ENCODE assay signal across 15 mouse cellular contexts in genomic region chr3:34331889-34332276, GRCm38 (mm10).
DNase-seq lines count a peak whose midpoint lies in the region; ATAC-seq and TF ChIP-seq lines count a peak whose summit lies in the region.
"Had no signal": no experiment of that assay in that cellular context is flagged by ENCODE, and none has a peak within 500 bp of the region (broad histone marks: within the 10 kb centered on the region; RNA-seq: fewer than 3 reads in every experiment).

No protein-coding gene starts in this region.

- no peak overlapping the region for H3K9ac ChIP-seq in forebrain, embryonic 11.5 days (ENCODE audit: low read length)
- H3K9ac ChIP-seq in limb, embryonic 12.5 days (replicated peaks): no peak overlapping the region
- no peak overlapping the region for H3K9ac ChIP-seq in intestine, embryonic 14.5 days (ENCODE audit: low read length)
- H3K9ac ChIP-seq in heart, embryonic 12.5 days: no peak overlapping the region
- H3K9ac ChIP-seq: embryonic facial prominence, embryonic 15.5 days had no signal

- TF ChIP-seq POLR2A in myocyte (IDR thresholded peaks at IDR 0.05; ENCODE audit: insufficient read length, low read depth): no peak

- H3K27me3 ChIP-seq in forebrain, embryonic 10.5 days (ENCODE audit: poor library complexity, severe bottlenecking): peaks cover 12% of the 10 kb centered on the region; the same call in 1 of the 2 replicates
- no peaks in the 10 kb centered on the region; the same call in 1 of the 2 replicates for H3K27me3 ChIP-seq in forebrain, embryonic 11.5 days (ENCODE audit: control insufficient read depth, insufficient read depth, low read length)
- peaks cover 81% of the 10 kb centered on the region for H3K27me3 ChIP-seq in limb, embryonic 12.5 days
- peaks cover 93% of the 10 kb centered on the region for H3K27me3 ChIP-seq in limb, embryonic 10.5 days (ENCODE audit: low read depth, poor library complexity, severe bottlenecking)
- H3K27me3 ChIP-seq in intestine, embryonic 14.5 days (replicated peaks; ENCODE audit: control insufficient read depth, insufficient read depth, low read length): no peaks in the 10 kb centered on the region
- no peaks in the 10 kb centered on the region for H3K27me3 ChIP-seq in myocyte (ENCODE audit: control insufficient read depth, insufficient read depth, insufficient read length)
- H3K27me3 ChIP-seq in heart, embryonic 12.5 days (replicated peaks): 0 out of 2 replicates have a peak, but pooled peaks cover 8% of the 10 kb centered on the region

- no peaks in the 10 kb centered on the region for H3K9me3 ChIP-seq in forebrain, embryonic 10.5 days
- H3K9me3 ChIP-seq in forebrain, embryonic 11.5 days (ENCODE audit: control insufficient read depth, low read length): no peaks in the 10 kb centered on the region
- H3K9me3 ChIP-seq in limb, embryonic 12.5 days: no peaks in the 10 kb centered on the region
- H3K9me3 ChIP-seq in limb, embryonic 10.5 days (replicated peaks): no peaks in the 10 kb centered on the region
- H3K9me3 ChIP-seq in intestine, embryonic 14.5 days (ENCODE audit: control insufficient read depth, low read length): no peaks in the 10 kb centered on the region
- no peaks in the 10 kb centered on the region for H3K9me3 ChIP-seq in heart, embryonic 12.5 days (replicated peaks)
- H3K9me3 ChIP-seq: embryonic facial prominence, embryonic 15.5 days had no signal

- no peaks in the 10 kb centered on the region for H3K79me2 ChIP-seq in myocyte (ENCODE audit: control insufficient read depth, insufficient read depth)

- WGBS in forebrain, embryonic 10.5 days: 74% methylated on average over 5 of the region's 5 CpGs
- WGBS in forebrain, embryonic 11.5 days: 62% methylated on average over 5 of the region's 5 CpGs
- WGBS in limb, embryonic 12.5 days: 8% methylated on average over 5 of the region's 5 CpGs
- 28% methylated on average over 5 of the region's 5 CpGs for WGBS in limb, embryonic 10.5 days
- WGBS in intestine, embryonic 14.5 days: 22% methylated on average over 5 of the region's 5 CpGs
- WGBS in heart, embryonic 12.5 days: 53% methylated on average over 5 of the region's 5 CpGs

- no peak overlapping the region for H3K27ac ChIP-seq in forebrain, embryonic 10.5 days
- no peak overlapping the region for H3K27ac ChIP-seq in forebrain, embryonic 11.5 days (ENCODE audit: low read depth, low read length)
- H3K27ac ChIP-seq in limb, embryonic 12.5 days: no peak overlapping the region
- H3K27ac ChIP-seq in limb, embryonic 10.5 days: no peak overlapping the region
- H3K27ac ChIP-seq in intestine, embryonic 14.5 days (ENCODE audit: low read depth): no peak overlapping the region
- no peak overlapping the region for H3K27ac ChIP-seq in heart, embryonic 12.5 days (ENCODE audit: poor library complexity, severe bottlenecking)
- H3K27ac ChIP-seq: embryonic facial prominence, embryonic 15.5 days had no signal

- H3K4me3 ChIP-seq in forebrain, embryonic 10.5 days: no peak overlapping the region
- no peak overlapping the region for H3K4me3 ChIP-seq in forebrain, embryonic 11.5 days (ENCODE audit: low read depth, low read length)
- H3K4me3 ChIP-seq in limb, embryonic 12.5 days (replicated peaks): no peak overlapping the region
- no peak overlapping the region for H3K4me3 ChIP-seq in limb, embryonic 10.5 days
- no peak overlapping the region for H3K4me3 ChIP-seq in intestine, embryonic 14.5 days (ENCODE audit: low read depth, low read length)
- H3K4me3 ChIP-seq in myocyte: no peak overlapping the region
- H3K4me3 ChIP-seq in heart, embryonic 12.5 days: no peak overlapping the region
- H3K4me3 ChIP-seq: embryonic facial prominence, embryonic 15.5 days had no signal

- H3K36me3 ChIP-seq in forebrain, embryonic 10.5 days (replicated peaks): no peaks in the 10 kb centered on the region
- no peaks in the 10 kb centered on the region for H3K36me3 ChIP-seq in forebrain, embryonic 11.5 days (ENCODE audit: control insufficient read depth, insufficient read depth, low read length)
- H3K36me3 ChIP-seq in limb, embryonic 12.5 days: no peaks in the 10 kb centered on the region
- H3K36me3 ChIP-seq in limb, embryonic 10.5 days: no peaks in the 10 kb centered on the region
- no peaks in the 10 kb centered on the region for H3K36me3 ChIP-seq in intestine, embryonic 14.5 days (ENCODE audit: control insufficient read depth, insufficient read depth, low read length)
- no peaks in the 10 kb centered on the region for H3K36me3 ChIP-seq in myocyte (ENCODE audit: control insufficient read depth, insufficient read depth)
- no peaks in the 10 kb centered on the region for H3K36me3 ChIP-seq in heart, embryonic 12.5 days
- H3K36me3 ChIP-seq: embryonic facial prominence, embryonic 15.5 days had no signal

- DNase-seq in forebrain, embryonic 10.5 days (ENCODE audit: extremely low spot score, low spot score): peak; percentile 10
- no peak for DNase-seq in forebrain, embryonic 11.5 days (ENCODE audit: low spot score)
- DNase-seq in limb, embryonic 10.5 days (ENCODE audit: low spot score): no peak
- DNase-seq in intestine, embryonic 14.5 days (ENCODE audit: low spot score): peak; percentile 53
- no peak for DNase-seq in layer of hippocampus, postnatal 14 days (ENCODE audit: low spot score in 2 of 2)
- DNase-seq: B cell, adult 2 months; cerebellum, postnatal 10 days; heart, postnatal 4 days; liver; right cerebral cortex, adult 18-20 months; thymus, postnatal 36 days had no signal

- peaks cover 17% of the 10 kb centered on the region for H3K4me1 ChIP-seq in forebrain, embryonic 10.5 days
- peaks cover 3% of the 10 kb centered on the region; the same call in 1 of the 2 replicates for H3K4me1 ChIP-seq in forebrain, embryonic 11.5 days (replicated peaks; ENCODE audit: control insufficient read depth, insufficient read depth, low read length)
- H3K4me1 ChIP-seq in limb, embryonic 12.5 days (replicated peaks): peaks cover 21% of the 10 kb centered on the region
- peaks cover 15% of the 10 kb centered on the region for H3K4me1 ChIP-seq in limb, embryonic 10.5 days
- 0 out of 2 replicates have a peak, but pooled peaks cover 5% of the 10 kb centered on the region for H3K4me1 ChIP-seq in intestine, embryonic 14.5 days (replicated peaks; ENCODE audit: control insufficient read depth, insufficient read depth, low read length)
- H3K4me1 ChIP-seq in heart, embryonic 12.5 days (replicated peaks): no peaks in the 10 kb centered on the region
- H3K4me1 ChIP-seq: embryonic facial prominence, embryonic 15.5 days had no signal

- ATAC-seq in forebrain, embryonic 11.5 days (replicated peaks; ENCODE audit: low FRiP score): no peak
- peak; percentile 31; the same call in 1 of the 2 replicates for ATAC-seq in limb, embryonic 12.5 days (ENCODE audit: insufficient number of reproducible peaks, insufficient read depth, low FRiP score, low TSS enrichment, low read depth)
- ATAC-seq in intestine, embryonic 14.5 days (replicated peaks; ENCODE audit: low FRiP score, low TSS enrichment, low read depth): no peak; the same call in 1 of the 2 replicates
- no peak for ATAC-seq in heart, embryonic 12.5 days (ENCODE audit: insufficient number of reproducible peaks, low FRiP score)

- H3K4me2 ChIP-seq in forebrain, embryonic 11.5 days (ENCODE audit: low read depth, low read length, severe bottlenecking): no peak overlapping the region
- H3K4me2 ChIP-seq in limb, embryonic 12.5 days: peak overlapping the region; percentile 20
- H3K4me2 ChIP-seq in intestine, embryonic 14.5 days (ENCODE audit: low read length): no peak overlapping the region
- H3K4me2 ChIP-seq in myocyte (ENCODE audit: low read depth): peak overlapping the region; percentile 57
- H3K4me2 ChIP-seq in heart, embryonic 12.5 days: no peak overlapping the region
- H3K4me2 ChIP-seq: embryonic facial prominence, embryonic 15.5 days had no signal

- H3ac ChIP-seq in myocyte (ENCODE audit: control insufficient read depth, insufficient read length): no peak overlapping the region

TF ChIP-seq in myocyte, 11 proteins besides CTCF, POLR2A, EP300 and RAD21:
- TF ChIP-seq MYOG (IDR thresholded peaks at IDR 0.05; ENCODE audit: control insufficient read depth in 1 of 3, insufficient read depth in 1 of 3, insufficient read length in 2 of 3, low read depth in 2 of 3) (no peak), MAX (IDR thresholded peaks at IDR 0.05; ENCODE audit: low read depth) (no peak), E2F4 (IDR thresholded peaks at IDR 0.05; ENCODE audit: insufficient read depth) (no peak), POLR2AphosphoS2 (IDR thresholded peaks at IDR 0.05; ENCODE audit: insufficient read length, low read depth) (no peak), TCF3 (IDR thresholded peaks at IDR 0.05; ENCODE audit: insufficient read length, low read depth) (no peak), SRF (IDR thresholded peaks at IDR 0.05; ENCODE audit: control insufficient read depth, insufficient read length, low read depth) (no peak), CEBPB (IDR thresholded peaks at IDR 0.05; ENCODE audit: insufficient read depth, poor library complexity, severe bottlenecking) (no peak), TCF12 (IDR thresholded peaks at IDR 0.05; ENCODE audit: insufficient read depth, poor library complexity, severe bottlenecking) (no peak), MYOD1 (IDR thresholded peaks at IDR 0.05; ENCODE audit: control insufficient read depth in 1 of 3, insufficient read length in 2 of 3, low read depth in 2 of 3) (no peak), REST (IDR thresholded peaks at IDR 0.05; ENCODE audit: insufficient read depth, insufficient read length) (no peak), USF1 (IDR thresholded peaks at IDR 0.05; ENCODE audit: low read depth) (no peak)
TF ChIP-seq in myocyte: peak in this region for 0.

Comparison
In these comparisons a context has a peak if more than half of its experiments do, and no peak if none do; other contexts are left out.
1. DNase-seq: peak in forebrain, embryonic 10.5 days (single experiment) and intestine, embryonic 14.5 days (single experiment); none in forebrain, embryonic 11.5 days (single experiment), limb, embryonic 10.5 days (single experiment) and layer of hippocampus, postnatal 14 days (0 of 2).
2. H3K4me2 ChIP-seq: peak in limb, embryonic 12.5 days (single experiment) and myocyte (single experiment); none in forebrain, embryonic 11.5 days (single experiment), intestine, embryonic 14.5 days (single experiment) and heart, embryonic 12.5 days (single experiment).